Mouse (Mus musculus): ENCODE measurements around the gene Hck. TPM values are rescaled to one million over a fixed set of nuclear protein-coding genes. Genes with fewer than 3 reads are reported as not detected.

Hck gene
- 0.88 and 1.1 TPM in 2 replicates for polyA plus RNA-seq (2016; fragmentation: Nextera tagmentation; extraction: Ambion mirVana)

DNA sequence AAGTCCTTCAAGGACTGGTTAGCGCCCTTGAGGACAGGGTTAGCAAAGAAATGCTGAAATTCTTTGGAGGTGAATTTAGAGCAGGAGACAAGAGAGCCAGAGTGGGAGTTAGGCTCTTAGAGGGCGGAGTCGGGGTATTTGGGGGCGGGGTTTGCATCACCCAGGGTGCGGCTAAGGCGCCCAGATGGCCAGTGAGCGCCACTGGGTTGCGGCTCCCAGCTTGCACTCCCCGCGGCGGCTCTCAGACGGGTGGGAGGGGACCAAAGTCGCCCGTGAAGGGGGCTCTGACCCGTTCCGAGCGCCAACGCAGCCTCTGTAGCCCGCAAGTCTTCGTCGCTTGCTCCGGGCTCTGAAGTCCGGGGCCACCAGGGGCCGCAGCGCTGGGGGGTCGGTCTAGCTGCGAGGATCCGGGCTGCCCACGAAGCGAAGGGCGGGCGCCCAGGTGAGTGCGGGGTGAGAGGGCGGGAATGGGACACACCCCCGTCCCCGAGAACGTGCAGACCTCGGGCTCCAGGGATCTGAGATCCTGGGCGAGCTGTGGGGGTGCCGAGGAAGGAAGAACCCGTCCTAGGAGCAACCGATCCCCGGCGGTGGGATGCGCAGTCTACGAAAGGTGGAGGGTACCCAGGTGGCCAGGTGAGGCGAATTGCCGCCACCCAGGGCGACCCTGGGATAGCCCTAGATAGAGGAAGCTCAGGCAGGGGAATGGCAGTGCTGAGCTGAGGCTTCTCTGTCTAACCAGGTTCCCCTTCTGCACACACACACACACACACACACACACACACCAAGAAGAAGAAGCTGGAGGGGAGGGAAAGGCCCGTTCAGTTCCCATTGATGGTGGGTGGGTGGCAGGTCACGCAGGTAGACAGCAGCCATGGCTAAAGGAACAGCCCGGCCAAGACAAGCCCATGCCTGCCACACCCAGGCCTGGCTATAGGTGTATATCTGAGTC is at the start of gene Hck:
Hck (plus strand) TSS at position 156 of the 952 bp plus-strand sequence.
- 4% methylated on average over 52 of the region's 52 CpGs for WGBS
- H3K27me3 ChIP-seq (ENCODE audit: low read depth, poor library complexity, severe bottlenecking), result peaks cover 75% of the 10 kb centered on the region
- no peaks in the 10 kb centered on the region for H3K36me3 ChIP-seq
- H3K27ac ChIP-seq, result no peak within 1 kb of the TSS
- DNase-seq (ENCODE audit: low spot score), result peak; percentile 50
- no peaks in the 10 kb centered on the region for H3K9me3 ChIP-seq (replicated peaks)
- peaks cover 20% of the 10 kb centered on the region for H3K4me1 ChIP-seq
- H3K4me3 ChIP-seq, result peak within 1 kb of the TSS; percentile 47

DNA sequence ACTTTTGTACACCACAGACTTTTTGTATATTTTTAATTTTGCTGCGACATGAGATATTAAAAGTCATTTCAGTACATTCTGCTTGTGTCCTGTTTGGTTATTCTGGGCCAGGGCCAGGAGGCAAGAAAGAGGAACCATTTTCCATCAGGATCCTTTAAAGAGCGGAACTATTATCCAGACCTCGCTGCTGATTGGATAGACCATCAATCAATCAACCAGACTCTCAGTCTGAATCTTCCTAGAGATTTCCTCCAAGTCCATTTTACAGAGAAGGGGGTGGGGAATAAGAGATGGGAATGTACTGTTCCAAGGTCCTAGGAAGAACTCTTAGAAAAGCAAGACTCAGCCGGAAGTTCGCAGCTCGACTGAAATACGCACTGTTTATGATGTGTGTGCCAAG is 48.1 kb upstream of the Hck start:
- Histone ChIP-seq H3K36me3 (no peaks in the 10 kb centered on the region), H3K27me3 (ENCODE audit: low read depth, poor library complexity, severe bottlenecking) (peaks cover 11% of the 10 kb centered on the region), H3K4me3 (no peak overlapping the region), H3K27ac (no peak overlapping the region), H3K9me3 (replicated peaks) (no peaks in the 10 kb centered on the region), H3K4me1 (no peaks in the 10 kb centered on the region)
- WGBS, result 87% methylated on average over 7 of the region's 7 CpGs
- DNase-seq (ENCODE audit: low spot score), result no peak

DNA sequence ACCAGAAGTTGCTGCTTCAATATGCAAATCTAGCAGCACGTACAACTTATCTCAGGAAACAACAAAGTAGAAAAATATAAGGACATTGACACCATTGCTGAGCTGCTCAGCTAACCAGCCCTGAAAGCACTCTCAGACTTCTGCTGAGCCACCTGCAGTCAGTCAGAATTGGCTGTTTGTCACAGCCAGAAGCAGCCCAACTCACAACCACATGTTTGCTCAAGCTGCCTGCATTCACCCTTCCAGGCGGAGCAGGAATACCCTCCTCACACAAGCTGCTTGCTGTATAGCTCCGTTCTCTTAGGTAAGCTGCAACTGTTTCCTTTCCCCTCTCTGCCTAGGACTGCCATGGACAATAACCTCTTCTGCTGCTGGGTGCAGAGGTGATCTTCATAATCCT is 44.9 kb upstream of the Hck start:
- peaks cover 26% of the 10 kb centered on the region for H3K27me3 ChIP-seq (ENCODE audit: low read depth, poor library complexity, severe bottlenecking)
- whole genome bisulfite sequencing, result 57% methylated on average over 3 of the region's 3 CpGs
- H3K9me3 ChIP-seq (replicated peaks), result no peaks in the 10 kb centered on the region
- no peak for DNase-seq (ENCODE audit: low spot score)
- no peak overlapping the region for H3K4me3 ChIP-seq
- no peaks in the 10 kb centered on the region for H3K36me3 ChIP-seq
- H3K27ac ChIP-seq, result no peak overlapping the region
- 0 out of 2 replicates have a peak, but pooled peaks cover 8% of the 10 kb centered on the region for H3K4me1 ChIP-seq

DNA sequence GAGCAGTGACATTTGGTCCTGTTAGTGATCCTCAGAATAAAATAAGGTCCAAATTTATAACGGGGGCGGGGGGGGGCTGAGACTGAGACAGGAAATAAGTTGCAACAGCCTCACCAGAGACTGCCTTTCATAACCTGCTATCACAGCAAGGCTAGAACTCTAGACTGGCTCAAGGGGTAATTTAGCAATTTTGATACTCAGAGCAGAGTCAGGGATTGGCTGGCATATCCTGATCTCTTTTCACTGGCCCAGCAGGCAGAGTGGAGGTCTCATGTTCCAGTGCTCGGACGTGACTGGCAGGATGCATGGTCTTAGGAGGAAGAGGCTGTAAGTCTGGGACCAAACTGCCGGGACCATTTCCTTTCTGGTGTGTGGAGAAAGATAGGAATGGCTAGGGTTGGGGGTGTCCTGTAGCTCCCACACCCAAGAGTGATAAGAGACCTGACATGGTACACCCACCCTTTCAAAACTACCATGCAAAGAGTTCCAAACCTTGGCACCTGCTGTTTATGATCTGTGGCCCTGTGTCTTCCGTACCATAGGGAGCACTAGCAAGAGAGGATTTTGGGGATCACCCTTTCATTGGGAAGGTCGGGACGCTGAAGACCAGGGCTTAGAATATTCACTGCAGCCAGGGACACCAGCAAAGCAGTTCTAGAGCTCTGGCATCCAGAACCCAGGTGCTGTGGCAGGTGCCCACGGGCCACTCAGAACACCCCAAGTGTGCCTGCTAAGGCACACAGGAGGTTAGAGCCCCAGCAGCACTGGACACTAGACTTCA is 43.9 kb upstream of the Hck start:
- no peaks in the 10 kb centered on the region for H3K36me3 ChIP-seq
- H3K27me3 ChIP-seq (ENCODE audit: low read depth, poor library complexity, severe bottlenecking), result peaks cover 31% of the 10 kb centered on the region
- H3K4me3 ChIP-seq, result no peak overlapping the region
- 0 out of 2 replicates have a peak, but pooled peaks cover 8% of the 10 kb centered on the region for H3K4me1 ChIP-seq
- no peak for DNase-seq (ENCODE audit: low spot score)
- WGBS, result 79% methylated on average over 9 of the region's 9 CpGs
- H3K27ac ChIP-seq, result no peak overlapping the region
- no peaks in the 10 kb centered on the region for H3K9me3 ChIP-seq (replicated peaks)

DNA sequence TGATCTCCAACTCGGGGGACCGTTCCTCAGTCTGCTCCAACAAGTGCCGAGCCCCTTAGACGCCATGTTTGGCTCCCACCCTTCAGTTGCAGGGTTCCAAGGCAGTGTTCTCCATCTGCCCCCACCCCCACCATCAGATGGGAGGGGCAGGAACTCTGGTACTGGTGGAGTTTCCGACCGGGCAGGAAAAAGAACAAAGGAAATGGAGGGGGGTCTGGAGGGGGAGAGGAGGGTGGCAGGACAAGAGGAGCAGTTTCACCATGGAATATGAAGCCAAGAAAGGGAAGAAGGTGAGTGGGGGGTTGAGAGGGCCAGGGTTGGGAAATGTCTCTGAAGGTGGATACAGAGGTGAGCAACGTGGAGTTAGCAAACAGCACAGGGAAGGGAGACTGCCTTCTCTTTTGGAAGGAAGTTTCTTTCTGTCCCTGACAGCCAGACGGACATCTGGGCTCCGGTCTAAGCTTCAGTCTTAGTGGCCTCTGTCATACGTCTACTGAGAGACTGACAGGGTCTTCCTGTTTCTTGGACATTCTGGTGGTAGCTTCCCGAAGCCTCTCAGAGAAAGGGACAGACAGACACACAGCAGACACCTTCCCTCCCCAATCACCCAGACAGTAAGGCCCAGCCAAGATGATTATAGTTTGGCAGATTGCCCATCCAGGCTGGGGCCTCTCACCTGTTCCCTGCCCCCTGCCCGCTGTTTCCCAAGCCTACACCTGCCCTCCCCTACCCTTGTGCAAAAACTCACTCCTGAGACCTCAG is 42.3 kb upstream of the Hck start, which contains the start of gene Ccm2l:
Ccm2l (plus strand) TSS at position 209 of the 762 bp plus-strand sequence.
- Histone ChIP-seq H3K36me3 (no peaks in the 10 kb centered on the region), H3K27ac (no peak within 1 kb of the TSS), H3K9me3 (replicated peaks) (no peaks in the 10 kb centered on the region), H3K4me3 (no peak within 1 kb of the TSS), H3K4me1 (0 out of 2 replicates have a peak, but pooled peaks cover 8% of the 10 kb centered on the region), H3K27me3 (ENCODE audit: low read depth, poor library complexity, severe bottlenecking) (peaks cover 46% of the 10 kb centered on the region)
- DNase-seq (ENCODE audit: low spot score), result no peak
- 56% methylated on average over 12 of the region's 12 CpGs for WGBS

DNA sequence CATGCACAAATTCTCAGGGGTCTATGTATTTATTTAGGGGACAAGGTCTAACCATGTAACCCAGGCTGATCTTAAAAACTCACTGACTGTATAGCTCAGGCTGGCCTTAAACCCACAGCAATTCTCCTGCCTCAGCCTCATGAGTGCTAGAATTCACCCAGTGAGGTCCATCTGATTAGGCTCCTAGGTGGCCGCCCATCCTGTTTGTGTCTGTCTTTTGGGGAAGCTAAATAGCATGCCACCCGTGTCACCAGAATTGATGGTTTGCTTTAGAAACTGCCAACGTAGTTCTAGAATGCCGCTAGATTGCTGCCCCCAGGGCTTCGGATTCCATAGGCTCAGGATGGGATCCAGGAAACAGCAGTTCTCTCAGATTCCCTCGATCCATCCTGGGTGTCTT is 41.3 kb upstream of the Hck start:
- Histone ChIP-seq H3K36me3 (0 out of 2 replicates have a peak, but pooled peaks cover 2% of the 10 kb centered on the region), H3K4me3 (0 out of 2 replicates have a peak overlapping the region, but pooled peaks have one; percentile 4), H3K27ac (no peak overlapping the region), H3K4me1 (peaks cover 15% of the 10 kb centered on the region), H3K27me3 (ENCODE audit: low read depth, poor library complexity, severe bottlenecking) (peaks cover 57% of the 10 kb centered on the region), H3K9me3 (replicated peaks) (no peaks in the 10 kb centered on the region)
- no peak for DNase-seq (ENCODE audit: low spot score)
- WGBS, result 43% methylated on average over 6 of the region's 6 CpGs

DNA sequence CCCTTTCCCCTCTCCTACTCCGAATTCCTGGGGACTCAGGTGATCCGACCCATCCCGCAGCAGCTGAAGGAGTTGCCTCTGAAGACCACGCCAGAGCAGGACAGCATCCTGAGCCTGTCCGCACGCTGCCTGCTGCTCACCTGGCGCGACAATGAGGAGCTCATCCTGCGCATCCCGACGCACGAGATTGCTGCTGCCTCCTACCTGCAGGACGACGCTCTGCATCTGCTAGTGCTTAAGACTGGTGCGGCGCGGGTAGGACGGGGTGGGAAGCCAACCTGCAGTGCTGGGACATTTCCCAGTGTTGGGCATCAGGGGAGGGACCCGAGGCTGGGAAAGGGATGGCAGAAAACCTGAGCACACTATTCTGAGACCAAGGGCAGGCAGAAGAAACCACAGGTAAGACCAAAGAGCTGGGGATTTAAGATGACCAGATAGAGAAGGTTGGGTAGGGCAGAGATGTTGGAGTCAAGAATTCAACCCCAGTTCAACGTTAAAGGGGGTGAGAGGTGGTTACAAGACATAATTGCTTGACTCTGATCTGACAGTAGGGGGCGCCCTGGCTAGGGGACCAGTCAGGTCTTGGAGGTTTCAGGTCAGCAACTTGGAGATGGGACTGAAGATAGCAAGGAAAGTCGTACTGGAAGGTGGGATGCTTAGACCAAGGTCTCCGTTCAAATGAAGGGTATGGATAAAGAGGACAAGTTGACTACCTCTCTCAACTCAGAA is 37.3 kb upstream of the Hck start:
- Histone ChIP-seq H3K9me3 (replicated peaks) (no peaks in the 10 kb centered on the region), H3K4me1 (peaks cover 16% of the 10 kb centered on the region), H3K27ac (no peak overlapping the region), H3K36me3 (0 out of 2 replicates have a peak, but pooled peaks cover 2% of the 10 kb centered on the region), H3K4me3 (no peak overlapping the region), H3K27me3 (ENCODE audit: low read depth, poor library complexity, severe bottlenecking) (peaks cover 87% of the 10 kb centered on the region)
- peak; percentile 50 for DNase-seq (ENCODE audit: low spot score)
- WGBS, result 7% methylated on average over 23 of the region's 23 CpGs

DNA sequence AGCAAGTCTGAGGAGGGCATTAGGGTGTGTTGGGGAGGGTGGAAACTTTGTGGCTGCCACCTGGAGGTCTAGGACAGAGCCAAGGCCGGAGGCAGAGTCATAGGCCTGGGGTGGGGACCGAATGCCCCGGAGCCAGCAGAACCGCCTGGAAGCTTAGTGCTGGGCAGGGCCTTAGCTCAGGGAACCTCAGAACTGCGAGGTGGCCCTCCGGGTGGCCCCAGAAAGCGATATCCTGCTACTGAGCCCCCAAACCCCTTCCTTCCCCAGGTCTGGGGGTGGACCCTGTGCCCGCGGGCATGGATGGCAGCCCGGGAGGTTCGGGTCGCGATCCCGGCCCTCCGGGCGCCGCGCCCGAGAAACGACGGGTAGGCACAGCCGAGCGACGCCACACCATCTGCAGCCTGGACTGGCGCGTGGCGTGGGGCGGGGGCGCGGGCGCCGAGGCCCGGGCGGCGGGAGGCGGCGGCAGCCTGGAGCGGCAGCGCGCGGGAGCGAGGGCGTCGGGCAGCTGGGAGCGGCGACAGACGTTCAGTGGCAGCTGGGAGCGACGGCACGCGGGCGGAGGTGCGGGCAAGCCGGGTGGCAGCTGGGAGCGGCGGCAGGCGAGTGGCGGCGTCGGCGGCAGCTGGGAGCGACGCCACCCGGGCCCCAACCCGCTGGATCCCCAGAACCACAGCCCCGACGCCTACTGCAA is 36.6 kb upstream of the Hck start:
- no peaks in the 10 kb centered on the region for H3K9me3 ChIP-seq (replicated peaks)
- 0 out of 2 replicates have a peak, but pooled peaks cover 2% of the 10 kb centered on the region for H3K36me3 ChIP-seq
- WGBS, result 7% methylated on average over 65 of the region's 67 CpGs
- H3K4me3 ChIP-seq, result peak overlapping the region; percentile 48
- peaks cover 16% of the 10 kb centered on the region for H3K4me1 ChIP-seq
- H3K27ac ChIP-seq, result 0 out of 2 replicates have a peak overlapping the region, but pooled peaks have one; percentile 36
- H3K27me3 ChIP-seq (ENCODE audit: low read depth, poor library complexity, severe bottlenecking), result peaks cover 84% of the 10 kb centered on the region
- peak; percentile 51 for DNase-seq (ENCODE audit: low spot score)

DNA sequence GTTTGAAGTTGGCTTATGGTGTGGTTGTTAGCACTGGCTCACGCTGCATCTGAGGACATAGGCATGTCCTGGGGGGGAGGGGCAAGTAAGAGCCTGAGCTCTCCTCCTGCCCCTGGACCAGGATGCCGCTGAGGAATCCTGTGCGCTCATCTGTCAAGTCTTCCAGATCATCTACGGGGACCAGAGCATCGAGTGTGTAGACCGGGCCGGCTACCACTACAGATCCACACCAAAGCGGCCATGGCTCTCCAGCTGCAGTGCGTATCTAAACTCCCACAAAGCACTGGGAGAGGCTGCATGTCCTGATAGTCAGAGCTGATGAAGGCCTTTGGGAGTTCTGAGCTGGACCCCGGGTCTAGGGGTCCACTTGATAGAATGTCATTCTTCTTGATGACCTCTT is 33.6 kb upstream of the Hck start:
- no peak for DNase-seq (ENCODE audit: low spot score)
- WGBS, result 85% methylated on average over 10 of the region's 10 CpGs
- Histone ChIP-seq H3K9me3 (replicated peaks) (no peaks in the 10 kb centered on the region), H3K4me3 (no peak overlapping the region), H3K4me1 (peaks cover 9% of the 10 kb centered on the region), H3K27me3 (ENCODE audit: low read depth, poor library complexity, severe bottlenecking) (peaks cover 62% of the 10 kb centered on the region), H3K36me3 (0 out of 2 replicates have a peak, but pooled peaks cover 2% of the 10 kb centered on the region), H3K27ac (no peak overlapping the region)

DNA sequence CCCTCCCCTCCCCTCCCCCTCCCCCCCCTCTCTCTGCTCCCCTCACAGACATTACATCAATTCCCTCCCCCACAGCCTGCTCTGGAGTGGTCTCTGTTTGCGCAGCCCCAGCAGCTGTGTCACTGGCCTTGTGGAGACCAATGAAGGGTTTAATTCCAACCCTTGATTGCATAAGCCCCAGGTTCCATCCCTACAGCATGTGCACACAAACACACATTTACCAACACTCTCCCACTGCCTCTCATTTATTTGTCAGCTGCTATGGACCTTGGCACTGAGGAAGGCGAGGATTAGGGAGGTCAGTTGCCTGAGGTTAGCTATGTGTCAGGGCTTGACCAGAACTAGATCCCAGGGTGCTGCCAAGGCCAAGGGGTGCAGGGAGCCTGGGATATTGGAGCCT is 32.3 kb upstream of the Hck start:
- H3K4me1 ChIP-seq, result peaks cover 9% of the 10 kb centered on the region
- H3K4me3 ChIP-seq, result no peak overlapping the region
- WGBS, result 51% methylated on average over 2 of the region's 2 CpGs
- no peak overlapping the region for H3K27ac ChIP-seq
- H3K36me3 ChIP-seq, result 0 out of 2 replicates have a peak, but pooled peaks cover 2% of the 10 kb centered on the region
- no peak for DNase-seq (ENCODE audit: low spot score)
- peaks cover 49% of the 10 kb centered on the region for H3K27me3 ChIP-seq (ENCODE audit: low read depth, poor library complexity, severe bottlenecking)
- H3K9me3 ChIP-seq (replicated peaks), result no peaks in the 10 kb centered on the region

DNA sequence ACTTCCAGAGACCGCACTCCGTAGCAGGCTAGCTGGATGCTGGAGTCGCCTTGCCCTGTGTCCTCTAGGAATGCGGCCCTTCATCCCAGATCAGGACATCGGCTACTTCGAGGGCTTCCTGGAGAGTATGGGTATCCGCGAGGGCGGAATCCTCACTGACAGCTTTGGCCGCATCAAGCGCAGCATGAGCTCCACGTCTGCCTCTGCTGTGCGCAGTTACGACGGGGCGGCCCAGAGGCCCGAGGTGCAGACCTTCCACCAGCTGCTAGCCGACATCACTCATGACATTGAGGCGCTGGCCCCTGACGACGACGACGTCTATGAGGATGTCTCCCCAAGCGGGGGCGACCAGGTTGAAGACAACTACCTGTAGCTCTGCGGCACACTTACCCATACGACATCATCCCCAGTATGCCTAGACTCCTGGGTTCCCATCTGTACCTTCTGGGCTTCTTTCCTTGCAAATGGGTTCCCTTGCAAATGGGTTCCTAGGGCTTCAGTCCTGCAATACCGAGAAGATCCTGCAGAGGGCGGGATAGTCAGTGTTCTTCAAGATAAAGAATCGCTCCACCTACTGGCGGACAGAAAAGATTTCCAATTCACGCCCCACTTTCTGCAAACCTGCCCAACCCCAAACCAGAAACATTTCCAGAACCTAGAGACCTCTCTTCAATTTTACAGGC is 27.3 kb upstream of the Hck start:
- Histone ChIP-seq H3K4me3 (no peak overlapping the region), H3K9me3 (replicated peaks) (no peaks in the 10 kb centered on the region), H3K4me1 (no peaks in the 10 kb centered on the region), H3K27ac (no peak overlapping the region), H3K27me3 (ENCODE audit: low read depth, poor library complexity, severe bottlenecking) (peaks cover 8% of the 10 kb centered on the region; the same call in 1 of the 2 replicates), H3K36me3 (no peaks in the 10 kb centered on the region)
- DNase-seq (ENCODE audit: low spot score), result peak; percentile 89
- 36% methylated on average over 32 of the region's 32 CpGs for WGBS
